Mouse (Mus musculus) olfactory bulb, adult 2 months (tissue): ENCODE measurements around the gene Phlda2.

Experiments
- CTCF ChIP-seq: fragments of 200-500 bp; IDR thresholded peaks from 2 replicates; pipeline ENCODE4 v1.5.1; 2012; ENCODE audit warnings: low read depth, mild to moderate bottlenecking, low read length, moderate library complexity; ENCODE audit not compliant: insufficient read depth
- POLR2A ChIP-seq: fragments of 200-500 bp; IDR thresholded peaks from 2 replicates; pipeline ENCODE4 v1.6.1; 2012; ENCODE audit warnings: mild to moderate bottlenecking, low read depth, low read length, moderate library complexity; ENCODE audit not compliant: insufficient read depth

DNA sequence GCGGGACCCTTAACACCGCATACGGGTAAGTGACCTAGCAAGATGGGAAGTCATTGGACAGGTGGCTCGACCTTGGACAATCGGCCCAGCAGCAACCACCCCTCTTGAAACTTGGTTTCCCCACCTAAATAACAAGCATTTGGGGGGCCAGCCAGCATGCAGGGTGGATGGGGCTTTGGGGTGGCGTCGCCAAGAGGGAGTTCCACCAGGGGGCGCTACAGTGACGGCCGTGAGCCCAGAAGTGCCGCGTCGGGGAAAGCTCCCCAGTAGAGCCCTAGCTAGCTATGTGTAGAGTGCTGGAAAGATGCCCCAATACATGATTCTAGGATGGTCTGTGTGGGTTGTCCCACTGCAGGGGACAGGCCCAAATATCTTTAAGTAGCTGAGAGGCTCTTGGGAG is 22.5 kb downstream of the Phlda2 start:
- TF ChIP-seq POLR2A (no peak), CTCF (no peak)
